Mouse (Mus musculus): ENCODE results near the gene Hpcal1.

GRCm38 (mm10) chr12:17749784-17750183 is 59.1 kb downstream of the Hpcal1 start:
- no peak for TF ChIP-seq POLR2A (IDR thresholded peaks at IDR 0.05; ENCODE audit: borderline replicate concordance, low read depth, low read length)
- TF ChIP-seq CTCF (IDR thresholded peaks at IDR 0.05; ENCODE audit: low read depth, low read length) = no peak

Measured in bone marrow macrophage, adult 2 months (primary cell).